Mouse (Mus musculus) naive thymus-derived CD4-positive, alpha-beta T cell, adult 2 months (primary cell): ENCODE data around the gene Rasl11a.
A peak's percentile ranks its signal among the peaks of the same experiment; 100 is the strongest.

Experiments
- DNase-seq: peaks from one replicate; pipeline ENCODE4 v3.0.0-alpha.2; 2011; ENCODE audit warnings: low read depth

The Rasl11a gene

DNA sequence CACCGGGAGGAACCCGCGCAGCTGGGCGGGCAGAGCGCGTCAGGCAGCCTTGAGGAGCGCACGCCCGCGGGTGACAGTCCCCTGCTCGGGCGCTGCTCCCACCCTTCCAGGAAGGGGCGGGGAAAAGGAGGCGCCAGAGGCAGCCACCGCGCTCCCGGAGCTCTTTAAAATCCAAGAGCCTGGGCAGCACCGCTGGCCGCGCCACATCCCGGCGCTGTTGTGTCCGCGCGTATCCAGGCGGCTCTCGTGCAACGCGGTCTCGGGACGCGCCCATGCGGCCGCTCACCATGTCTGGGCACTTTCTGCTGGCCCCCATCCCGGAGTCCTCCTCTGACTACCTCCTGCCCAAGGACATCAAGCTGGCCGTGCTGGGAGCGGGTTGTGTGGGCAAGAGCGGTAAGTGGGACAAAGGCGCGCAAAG is at the start of gene Rasl11a:
TSS of gene Rasl11a (plus strand) at position 127 of the 421 bp plus-strand sequence.
- peak; percentile 43 for DNase-seq

DNA sequence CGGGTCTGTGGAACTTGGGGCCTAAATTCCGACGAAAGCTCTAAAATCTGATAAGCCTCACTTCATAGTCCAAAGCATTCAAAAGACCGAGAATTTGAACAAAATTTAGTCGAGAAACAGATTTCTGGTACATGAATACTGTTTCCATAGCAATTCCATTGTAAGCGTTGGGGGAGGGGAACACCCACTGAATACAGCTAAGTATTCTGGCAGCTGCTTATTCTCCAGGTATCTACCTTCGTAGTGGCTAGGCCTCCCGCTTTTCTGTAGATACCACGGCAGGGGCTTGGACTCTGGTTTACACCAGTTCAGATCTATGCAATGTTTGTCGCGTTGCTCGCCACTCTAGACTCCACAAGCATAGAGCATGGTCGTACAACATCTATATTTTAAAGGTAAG is 49.1 kb upstream of the Rasl11a start:
- peak; percentile 23 for DNase-seq

DNA sequence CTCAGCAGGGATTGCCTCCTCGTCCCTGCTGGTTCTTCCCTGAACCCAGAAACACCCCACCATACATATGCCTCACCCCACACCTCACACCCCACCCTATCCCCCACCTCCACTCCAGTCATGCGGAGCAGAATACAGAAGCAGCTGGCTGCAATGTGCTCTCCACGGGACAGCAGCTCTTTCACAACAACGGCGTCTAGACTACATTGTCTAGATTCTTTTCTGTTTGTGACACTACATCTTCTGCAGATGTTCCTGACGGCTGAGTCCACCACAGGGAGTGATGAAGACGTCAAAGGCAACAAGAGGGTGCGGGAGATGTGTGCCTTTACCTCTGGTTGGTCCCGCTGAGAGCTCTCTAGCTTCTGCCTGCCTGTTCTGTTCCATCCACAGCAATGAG is 46.8 kb upstream of the Rasl11a start:
- DNase-seq: no peak

DNA sequence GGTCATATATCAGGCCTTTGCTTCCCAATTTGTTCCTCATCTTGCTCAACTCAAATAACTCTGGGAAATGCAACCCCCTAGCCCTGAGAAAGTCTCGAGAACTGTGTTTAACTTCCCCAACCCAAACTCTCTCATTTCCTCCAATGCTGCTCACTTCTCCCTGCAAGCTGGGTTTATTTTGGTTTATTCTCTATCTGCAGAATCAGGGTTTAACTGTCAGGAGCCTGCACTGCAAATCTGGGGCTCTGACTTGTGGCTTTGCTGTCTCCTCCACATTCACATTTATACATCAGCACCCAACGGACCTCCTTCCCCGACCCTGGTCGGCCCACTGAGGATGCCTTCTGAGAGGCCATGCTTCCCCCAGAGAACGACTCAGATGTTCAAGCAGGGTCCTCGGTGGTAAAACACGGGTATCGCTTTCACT is 38.9 kb upstream of the Rasl11a start:
- DNase-seq: no peak

DNA sequence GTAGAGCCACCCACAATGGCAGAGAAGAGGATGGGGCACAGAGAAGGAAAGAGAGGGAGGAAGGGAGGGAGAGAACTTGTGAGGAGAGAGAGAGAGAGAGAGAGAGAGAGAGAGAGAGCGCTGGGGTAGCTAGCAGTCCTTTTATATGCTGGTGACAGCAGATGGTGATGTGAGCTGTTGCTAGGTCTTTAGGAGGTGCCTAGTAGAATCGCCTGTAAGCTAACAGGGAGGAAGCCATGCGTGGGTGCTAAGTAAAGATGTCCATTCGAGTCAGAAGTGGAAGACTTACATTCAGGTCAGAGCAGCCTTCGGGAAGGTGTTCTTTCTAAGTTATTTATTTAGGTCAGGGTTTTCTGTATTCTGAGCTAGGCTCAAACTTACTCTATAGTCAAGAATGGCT is 34.9 kb upstream of the Rasl11a start:
- no peak for DNase-seq

DNA sequence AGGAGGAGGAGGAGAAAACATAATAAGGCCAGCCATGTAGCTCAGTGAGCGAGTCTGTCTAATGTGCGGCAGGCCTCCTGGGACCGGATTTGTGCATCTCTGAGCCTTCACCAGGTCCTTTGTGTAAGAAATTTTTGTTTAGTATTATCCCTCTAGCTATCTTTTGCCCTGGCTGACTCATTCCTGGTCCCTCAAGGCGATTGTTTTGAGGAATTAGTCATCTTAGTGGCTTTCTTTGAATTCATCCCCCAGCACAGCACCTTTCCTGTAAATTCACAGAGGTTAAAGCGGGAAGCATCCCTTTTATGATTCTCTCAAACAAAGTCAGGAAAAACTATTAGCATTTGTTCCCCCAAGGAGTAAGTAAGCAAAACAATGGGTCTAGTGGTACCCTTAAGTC is 32.0 kb upstream of the Rasl11a start:
- no peak for DNase-seq

DNA sequence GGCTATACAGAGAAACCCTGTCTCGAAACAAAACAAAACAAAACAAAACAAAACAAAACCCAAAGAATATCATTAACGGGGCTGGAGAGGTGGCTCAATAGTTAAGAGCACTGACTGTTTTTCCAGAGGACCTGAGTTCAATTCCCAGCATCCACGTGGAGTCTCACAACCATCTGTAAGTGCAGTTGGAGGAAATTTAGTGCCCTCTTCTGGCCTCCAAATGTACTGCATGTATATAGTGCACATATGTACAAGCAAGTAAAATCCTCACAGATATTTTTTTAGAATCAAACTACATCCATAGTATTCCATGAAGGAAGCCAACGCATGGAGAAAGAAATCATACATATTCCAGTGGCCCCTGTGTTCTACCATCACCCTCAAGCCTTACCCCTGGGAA is 31.4 kb upstream of the Rasl11a start:
- no peak for DNase-seq

DNA sequence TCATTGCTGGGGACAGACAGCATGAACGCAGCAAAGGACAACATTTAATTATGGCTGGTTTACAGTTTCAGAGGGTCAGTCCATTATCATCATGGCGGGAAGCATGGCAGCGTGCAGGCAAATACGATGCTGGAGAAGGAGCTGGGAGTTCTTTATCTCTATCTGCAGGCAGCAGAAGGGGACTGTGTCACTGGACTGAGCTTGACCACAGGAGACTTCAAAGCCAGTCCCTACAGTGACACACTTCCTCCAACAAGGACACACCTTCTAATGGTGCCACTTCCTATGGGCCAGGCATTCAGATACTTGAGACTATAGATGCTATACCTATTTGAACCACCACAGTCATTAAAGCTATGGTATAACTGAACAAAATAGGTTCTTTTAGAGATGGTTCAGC is 29.5 kb upstream of the Rasl11a start:
- DNase-seq: no peak

DNA sequence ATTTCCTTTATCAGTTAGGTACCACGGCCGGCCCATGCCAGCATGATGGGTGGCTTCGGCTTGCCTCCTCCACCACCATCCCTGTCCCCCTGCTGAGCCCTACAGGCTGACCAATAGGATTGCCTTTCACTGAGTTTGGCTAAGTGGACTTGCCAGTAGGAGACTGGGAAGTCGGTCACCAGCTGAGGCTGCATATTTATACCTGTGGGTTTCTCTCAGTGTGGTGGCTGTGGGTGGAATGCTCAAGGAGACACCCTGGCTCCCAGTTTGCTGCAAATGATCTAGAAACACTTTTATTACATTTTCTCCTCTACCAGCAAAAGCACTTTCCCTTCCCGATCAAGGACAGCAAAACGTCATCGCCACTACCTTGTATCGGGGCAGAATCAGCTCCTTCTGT is 27.3 kb upstream of the Rasl11a start:
- no peak for DNase-seq

DNA sequence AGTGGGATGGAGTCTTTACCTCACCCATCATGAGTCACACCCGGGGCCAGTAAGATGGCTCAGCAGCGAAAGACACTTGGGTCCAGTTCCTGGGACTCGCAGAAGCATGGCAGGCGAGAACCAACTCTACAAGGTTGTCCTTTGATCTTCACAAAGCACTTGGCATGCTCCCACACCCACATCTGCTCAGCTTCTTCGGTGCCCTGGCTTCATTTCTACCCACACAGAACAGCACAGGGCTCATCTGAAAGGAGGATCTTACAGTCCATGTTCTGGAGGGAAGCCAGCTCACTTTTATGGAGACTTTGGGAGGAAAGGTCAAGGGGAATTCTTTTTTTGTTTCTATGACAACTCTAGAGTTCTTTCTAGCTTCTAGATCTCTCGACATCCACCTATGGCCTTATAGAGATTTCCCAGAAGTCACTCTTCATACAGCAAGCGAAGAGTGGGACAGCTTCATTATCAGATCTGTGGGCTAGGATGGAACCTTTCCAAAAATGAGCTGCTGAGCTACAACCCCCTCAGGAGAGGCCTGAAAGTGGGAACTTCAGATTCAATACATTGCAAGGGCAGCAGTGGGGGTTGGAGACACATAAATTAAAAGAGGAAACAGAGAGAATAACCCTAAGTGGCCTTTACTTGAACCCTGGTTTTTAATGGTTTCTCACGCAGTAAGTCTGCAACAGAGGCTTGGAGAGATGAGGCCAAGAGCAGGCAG is 25.8 kb upstream of the Rasl11a start:
- DNase-seq: no peak

DNA sequence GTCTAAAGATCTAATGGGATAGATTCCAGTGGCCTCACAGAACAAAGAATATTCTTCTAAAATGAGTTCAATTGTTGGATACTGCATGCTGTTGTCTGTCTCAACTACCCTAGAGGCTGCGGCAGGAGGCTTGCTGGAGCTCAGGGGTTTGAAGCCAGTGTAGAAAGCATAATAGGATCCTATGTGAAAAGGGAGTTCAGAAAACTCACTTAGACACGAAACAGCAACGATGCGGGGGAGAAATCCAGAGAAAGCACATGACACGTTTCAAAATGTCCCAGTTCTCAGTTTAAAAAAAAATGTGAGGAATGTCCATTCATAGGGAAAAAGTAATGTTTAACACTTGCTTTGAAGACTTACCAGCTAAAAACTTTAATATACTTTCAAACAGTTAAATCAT is 21.9 kb upstream of the Rasl11a start:
- no peak for DNase-seq

DNA sequence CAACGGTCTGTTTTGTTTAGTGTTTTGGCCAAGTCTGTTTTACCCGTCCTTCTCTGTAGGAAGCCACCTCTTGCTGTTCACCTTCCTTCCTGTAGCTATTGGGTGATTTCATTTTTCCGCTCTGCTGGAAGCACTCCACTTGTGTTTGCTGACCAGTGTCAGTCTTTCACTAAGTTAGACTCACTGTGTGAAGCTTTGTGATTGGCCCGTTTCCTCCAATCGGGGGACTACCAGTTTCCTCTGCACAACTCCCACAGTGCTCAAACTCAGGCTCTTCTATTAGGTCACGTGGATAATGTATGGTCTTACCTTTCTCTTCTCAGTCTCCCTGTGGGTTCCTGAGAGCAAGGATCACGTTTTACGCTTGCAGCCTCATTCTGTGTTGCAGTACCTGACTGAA is 15.3 kb upstream of the Rasl11a start:
- peak; percentile 74 for DNase-seq

DNA sequence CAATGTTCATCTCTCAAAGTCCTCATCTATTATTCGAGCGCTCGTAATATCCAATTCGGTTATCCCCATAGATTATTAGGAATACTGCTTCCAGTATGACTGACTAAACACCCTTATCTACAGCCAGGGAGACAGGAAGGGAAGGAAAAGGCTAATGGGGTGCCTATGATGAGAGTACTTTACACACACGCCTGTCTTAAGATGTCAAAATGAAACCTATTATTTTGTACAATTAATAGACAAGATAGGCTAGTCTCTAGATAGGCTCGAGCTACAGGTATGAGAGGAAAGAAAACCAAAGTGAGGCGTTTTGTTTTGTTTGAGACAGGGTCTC is 12.5 kb upstream of the Rasl11a start:
- DNase-seq: no peak

DNA sequence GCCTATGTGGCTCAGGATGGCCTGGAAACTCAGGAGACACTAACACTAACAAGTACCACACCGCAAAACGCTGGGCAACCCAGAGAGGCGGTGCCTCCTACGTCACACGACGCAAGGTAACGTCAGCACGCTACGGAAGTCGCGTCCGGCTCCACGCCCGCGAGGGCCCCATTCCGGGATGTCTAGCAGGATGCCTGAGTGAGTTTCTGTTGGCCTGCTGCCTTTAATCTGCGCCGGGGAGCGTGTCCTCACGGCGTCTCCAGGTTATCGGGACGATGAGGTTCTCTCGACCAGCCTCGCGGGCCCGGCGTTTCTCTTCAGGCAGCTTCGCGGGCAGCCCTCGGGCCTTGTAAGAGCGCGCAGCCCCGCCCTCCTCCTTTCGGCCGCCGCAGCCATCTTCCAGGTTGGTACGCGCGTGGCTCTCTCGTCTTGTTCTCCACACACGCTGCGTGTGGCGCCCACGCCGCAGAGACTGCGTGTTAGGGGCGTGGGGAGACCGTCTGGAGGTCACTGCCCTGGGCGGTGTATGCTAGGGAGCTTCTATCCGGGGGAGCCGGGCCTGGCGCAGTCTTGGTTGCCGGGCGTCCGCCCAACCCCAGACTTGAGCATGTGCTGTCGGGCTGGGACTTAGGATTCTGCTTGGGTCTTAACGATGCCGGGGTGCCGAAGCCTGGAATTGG is 12.0 kb upstream of the Rasl11a start, which contains the start of gene Rpl21:
TSS of gene Rpl21 (plus strand) at position 122 of the 680 bp plus-strand sequence.
- DNase-seq: peak; percentile 98

DNA sequence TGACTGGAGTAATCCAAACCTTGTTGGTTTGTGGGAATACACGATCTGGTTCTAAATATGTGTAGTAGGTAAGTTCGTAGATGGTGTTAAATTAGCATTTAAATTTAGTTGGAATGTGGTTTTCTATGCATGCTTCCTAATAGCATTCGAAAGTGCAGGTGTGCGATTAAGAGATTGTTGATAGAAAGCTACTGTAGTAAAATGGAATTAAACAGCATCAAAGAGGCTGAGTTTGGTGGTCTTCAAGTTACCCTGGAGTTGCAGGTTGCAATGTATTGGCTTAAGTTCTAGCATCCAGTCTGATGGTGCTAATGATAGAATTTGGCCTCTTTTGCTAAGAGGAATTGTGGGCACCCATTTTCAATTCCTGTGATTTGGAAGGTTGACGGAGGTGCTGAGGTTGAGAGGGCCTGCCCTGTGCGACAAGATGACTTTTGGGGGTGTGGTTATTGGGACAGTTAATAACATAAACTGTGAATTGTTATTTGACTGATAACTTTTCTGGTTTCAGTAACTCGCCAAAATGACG is 11.1 kb upstream of the Rasl11a start:
- no peak for DNase-seq

DNA sequence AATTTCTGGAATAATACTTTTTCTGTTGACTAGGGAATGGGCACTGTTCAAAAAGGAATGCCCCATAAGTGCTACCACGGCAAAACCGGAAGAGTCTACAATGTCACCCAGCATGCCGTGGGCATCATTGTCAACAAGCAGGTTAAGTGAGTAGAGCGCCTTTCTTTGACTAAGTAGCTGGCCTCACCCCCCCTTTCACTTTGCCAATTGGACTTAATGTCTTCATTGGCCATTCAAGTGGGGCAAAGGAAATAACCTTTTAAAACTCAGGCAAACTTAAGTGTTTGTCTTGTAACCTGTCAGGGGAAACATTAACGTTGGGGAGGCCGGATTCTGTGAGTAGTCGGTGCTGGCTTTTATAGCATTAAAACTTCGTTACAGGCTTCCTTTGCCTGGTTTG is 9.9 kb upstream of the Rasl11a start:
- DNase-seq: no peak

DNA sequence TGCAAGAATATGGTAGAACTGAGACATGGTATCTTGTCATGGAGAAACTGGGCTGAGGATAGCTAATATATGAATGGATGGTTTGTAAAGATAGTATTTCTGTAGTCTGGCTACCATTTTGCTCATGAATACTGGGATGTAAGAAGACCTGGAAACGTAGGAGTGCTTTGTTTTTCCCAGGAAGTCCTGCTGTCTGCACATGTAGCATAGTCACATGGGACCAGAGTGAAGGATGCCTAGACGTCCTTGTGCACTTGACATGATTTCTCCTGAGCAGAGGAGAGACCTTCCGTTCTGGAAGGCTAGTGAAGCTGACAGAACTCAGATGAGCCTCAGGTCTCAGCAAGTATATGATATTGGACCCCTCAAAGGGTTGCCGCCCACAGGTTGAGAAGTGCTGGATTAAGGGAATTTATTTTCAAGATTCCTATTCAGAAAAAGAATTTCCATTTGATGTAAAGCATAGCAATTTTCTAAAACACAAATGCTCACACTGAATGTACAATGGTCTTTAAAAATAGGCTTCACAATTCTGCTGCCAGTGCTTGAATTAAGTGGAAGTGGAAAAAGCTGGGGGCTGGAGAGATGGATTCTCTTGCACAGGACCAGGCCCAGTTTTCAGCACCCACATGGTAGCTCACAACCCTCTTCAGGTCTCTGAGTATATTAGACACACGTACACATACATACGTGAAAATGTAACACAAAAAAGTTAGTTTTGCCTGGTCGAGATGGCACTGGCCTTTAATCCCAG is 6.7 kb upstream of the Rasl11a start:
- DNase-seq: no peak

DNA sequence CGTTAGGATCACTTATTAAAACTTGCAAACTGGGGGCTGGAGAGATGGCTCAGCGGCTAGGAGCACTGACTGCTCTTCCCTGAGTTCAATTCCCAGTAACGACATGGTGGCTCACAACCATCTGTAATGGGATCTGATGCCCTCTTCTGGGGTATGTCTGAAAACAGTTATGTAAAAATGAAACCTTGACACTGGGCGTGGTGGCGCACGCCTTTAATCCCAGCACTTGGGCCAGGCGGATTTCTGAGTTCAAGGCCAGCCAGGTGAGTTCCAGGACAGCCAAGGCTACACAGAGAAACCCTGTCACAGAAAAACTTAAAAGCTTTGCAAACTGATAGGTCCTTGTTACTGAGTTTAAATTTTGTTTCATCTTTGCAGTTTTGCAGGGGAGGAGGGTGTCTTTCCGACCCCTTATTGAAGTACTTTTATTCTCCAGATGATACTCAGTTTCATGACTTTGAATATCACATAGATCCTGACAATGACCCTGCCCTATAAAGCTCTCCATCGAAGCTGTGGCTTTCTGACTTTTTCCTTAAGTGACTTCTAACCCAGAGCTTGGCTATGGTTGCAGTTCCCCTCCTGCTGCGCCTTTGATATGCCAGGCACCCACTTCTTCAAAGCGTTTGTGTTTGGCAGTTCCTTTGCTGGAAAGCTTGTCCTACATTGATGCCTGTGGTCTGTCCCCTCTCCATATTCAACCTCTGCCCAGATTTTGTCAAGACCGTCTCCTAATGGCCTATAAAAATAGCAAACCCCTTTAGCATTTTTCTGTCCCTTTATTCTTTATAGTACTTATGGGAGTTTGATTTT is 5.8 kb upstream of the Rasl11a start:
- DNase-seq: no peak

DNA sequence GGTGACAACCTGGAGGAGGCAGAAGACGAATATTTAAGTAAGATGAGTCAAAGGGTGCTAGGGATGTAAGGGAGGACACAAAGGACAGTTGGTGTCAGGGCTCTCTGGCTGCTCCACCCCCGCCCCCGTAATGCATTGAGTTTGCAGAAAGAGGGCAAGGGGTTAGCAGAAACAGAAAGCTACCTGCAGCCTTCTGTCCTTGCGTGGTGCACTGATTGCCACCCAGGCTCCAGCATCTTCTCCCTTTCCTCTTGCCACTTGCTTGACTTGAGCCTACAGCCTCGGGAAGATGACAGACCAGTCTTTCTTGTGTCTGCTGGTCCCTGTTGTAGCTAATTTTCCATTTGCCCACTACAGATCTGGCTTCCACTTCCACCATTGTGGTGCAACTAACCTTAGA is 5.1 kb upstream of the Rasl11a start:
- no peak for DNase-seq

DNA sequence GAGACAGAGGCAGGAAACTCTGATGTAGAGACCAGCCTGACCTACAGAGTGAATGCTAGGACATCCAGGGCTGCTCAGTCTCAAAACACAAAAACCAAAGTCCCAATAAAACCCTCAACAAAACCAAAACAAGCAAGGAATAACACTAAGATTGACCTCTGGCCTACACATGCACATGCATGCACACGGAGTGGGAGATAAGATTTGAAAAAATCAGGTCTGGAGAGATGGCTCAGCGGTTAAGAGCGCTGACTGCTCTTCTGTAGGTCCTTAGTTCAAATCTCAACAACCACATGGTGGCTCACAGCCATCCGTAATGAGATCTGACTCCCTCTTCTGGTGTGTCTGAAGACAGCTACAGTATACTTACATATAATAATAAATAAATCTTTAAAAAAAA is 4.4 kb upstream of the Rasl11a start:
- no peak for DNase-seq

DNA sequence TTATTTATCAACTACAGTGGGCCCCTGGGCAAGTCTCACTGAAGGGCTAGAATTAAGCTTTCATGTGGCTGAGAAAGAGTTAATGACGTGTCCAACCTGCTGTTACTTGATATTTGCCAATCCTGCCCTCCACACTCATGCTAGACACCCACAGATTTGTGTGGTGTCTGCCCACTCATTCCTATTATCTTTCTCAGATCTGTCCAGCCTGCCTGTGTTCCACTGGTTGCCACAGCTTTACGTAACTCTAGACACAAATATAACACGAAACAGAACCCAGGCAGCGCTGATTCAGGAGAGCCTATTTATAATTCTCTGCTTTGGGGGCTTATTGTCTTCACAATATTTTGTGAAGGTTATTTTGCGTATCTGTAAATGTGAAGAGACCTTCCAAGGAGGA is 3.6 kb upstream of the Rasl11a start:
- DNase-seq: no peak

DNA sequence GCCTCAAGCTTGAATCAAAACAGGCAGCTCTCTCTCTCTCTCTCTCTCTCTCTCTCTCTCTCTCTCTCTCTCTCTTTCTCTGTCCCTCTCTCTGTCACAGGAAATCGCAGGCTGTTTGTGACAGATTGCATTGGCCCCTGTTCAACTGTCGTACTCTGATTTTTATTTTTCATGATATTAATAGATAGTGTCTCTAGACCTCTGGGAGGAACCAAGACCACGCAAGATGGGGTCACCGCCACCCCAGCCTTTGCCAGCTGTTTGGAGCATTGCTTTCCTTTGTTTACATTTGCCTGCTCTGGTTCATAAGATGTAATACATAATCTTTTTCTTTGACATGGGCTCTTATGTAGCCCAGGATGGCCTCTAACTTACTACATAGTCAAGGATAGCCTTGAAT is 2.9 kb upstream of the Rasl11a start:
- DNase-seq: no peak
